Mouse (Mus musculus) telencephalon, adult 2 months (tissue): ENCODE measurements at regions not wholly inside any gene's neighbourhood (a gene's known extent, or its start where the extent isn't known, plus 50 kb on each side); places are given as distances from the start of the nearest gene placed in this dataset.
"Not testable (repeated sequence)": the region's sequence is repeated elsewhere in the genome, so short reads cannot be mapped to it uniquely, and the experiment has no call there.

Experiments used
- DNase-seq: peaks from one replicate; pipeline ENCODE4 v3.0.0-alpha.2; 2011; ENCODE audit warnings: low read depth, low spot score

DNA sequence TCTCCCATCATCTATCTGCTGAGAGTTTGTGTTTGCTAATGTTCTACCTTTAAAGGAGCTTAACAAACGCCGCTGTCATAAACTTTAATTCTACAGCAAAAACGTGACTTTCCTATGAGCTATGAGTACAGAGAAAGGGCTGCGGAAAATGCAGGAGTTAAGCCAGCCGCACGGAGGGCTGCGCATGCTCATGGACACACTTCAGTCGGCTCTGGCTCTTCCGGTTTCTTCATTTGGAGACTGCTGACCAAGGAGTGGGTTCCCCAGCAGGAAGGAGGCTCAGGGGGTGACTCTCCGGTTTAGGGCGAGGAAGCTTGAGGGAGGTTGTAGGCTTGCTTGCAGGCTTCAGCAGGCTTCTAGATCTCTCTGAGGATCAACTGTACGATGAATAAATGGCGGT lies 59.3 kb downstream of the Sox2 start:
- DNase-seq: no peak

DNA sequence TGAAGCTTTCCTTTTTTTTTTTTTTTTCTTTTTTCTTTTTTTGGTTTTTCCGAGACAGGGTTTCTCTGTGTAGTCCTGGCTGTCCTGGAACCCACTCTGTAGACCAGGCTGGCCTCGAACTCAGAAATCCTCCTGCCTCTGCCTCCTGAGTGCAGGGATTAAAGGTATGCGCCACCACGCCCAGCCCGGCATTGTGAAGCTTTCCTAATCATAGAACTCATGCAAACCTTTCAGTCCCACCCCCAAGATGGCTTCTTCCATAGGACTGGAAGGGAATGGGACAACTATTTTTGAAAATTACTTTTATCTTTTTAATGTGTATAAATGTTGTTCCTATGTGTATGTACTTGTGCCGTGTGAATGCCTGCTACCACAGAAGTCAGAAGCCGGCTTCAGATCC lies 61.9 kb downstream of the Sox2 start:
- not testable (repeated sequence) for DNase-seq

DNA sequence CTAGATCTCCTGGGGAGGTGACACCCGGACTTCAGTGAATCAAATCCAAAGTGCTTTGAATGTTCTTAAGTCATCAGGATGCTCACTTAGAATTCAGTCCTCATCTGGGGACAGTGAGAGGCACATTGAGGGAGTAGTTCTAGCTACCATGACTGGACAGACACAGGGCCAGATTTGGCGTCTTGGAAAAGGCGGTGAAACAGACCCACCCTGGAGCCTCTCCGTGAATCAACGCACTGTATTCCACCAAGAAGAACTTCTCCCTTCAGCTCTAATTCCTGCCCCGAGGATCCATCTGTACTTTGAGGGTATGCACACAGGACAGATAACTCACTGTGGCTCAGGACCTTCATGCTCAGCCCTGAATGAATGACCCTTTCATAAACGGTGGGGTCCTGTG lies 72.3 kb downstream of the Sox2 start:
- DNase-seq: no peak

DNA sequence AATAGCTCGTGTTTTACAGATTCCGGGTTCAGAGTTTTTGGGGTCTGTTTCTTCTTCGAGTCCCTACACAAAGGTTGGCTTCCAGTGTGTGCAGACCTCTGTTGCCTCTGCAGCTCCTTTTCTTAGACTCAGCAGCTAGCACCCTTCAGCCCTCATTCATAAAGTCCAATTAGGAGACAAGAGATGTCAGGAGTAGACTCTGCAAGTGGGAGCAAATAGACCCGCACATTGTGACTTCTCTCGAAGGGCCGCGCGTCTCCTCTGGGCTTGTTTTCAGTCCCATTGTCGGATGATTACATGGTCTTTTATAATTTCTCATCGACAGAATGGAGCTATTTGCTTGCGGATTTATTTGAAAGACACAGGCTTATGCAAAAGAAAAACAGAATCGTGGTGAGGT lies 76.8 kb downstream of the Sox2 start:
- no peak for DNase-seq

DNA sequence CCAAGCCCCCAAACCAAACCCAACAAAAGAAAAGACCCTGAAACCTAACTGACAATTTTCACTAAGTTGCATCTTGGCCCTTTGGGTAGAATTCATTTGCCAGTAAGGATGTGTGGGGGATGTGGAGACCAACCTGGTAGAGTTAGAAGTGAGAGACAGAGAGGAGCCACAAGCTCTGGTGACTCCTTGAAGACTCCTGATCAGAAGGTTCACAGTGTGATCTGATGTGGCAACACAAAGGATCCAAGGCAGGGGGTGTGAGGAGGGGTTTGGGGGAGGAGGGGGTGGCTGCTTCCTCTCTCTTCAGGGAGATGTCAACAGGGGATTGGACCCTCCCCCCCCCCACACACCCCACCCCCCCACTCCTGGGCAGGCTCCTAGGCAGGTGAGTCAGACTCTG lies 78.1 kb downstream of the Sox2 start:
- DNase-seq: no peak

DNA sequence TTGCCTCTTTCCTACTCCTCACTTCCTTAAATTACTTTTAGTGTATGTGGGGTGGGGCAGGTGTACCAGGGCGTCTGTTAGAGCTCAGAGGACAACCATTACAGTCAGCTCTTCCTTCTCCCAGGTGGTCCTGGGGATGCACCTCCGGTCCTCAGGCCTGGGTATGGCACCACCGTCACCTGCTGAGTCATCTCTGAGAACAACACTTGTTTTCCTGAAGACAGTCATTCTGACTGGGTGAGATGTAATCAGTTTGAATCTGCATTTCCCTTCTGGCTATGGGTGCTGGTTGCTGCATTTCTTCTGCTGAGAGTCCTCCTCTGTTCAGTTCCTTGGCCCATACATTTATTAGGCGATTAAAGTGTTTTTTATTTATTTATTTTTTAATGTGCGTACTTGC lies 84.8 kb downstream of the Sox2 start:
- DNase-seq: no peak

DNA sequence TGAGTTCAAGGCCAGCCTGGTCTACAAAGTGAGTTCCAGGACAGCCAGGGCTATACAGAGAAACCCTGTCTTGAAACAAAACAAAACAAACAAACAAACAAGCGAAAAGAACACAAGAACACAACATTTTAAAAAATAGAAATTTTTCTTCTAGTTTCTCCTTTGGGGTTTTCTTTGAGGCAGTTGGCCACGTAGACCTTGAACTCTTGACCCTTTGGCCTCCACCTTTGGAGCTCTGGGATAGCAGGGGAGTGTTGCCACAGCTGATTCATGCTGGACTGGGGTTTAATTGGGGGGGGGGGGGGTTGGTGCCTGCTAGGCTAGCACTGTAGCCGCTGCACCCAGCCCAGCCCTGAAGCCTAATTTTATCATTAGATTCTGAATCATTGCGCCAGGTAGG lies 87.8 kb downstream of the Sox2 start:
- DNase-seq: no peak

DNA sequence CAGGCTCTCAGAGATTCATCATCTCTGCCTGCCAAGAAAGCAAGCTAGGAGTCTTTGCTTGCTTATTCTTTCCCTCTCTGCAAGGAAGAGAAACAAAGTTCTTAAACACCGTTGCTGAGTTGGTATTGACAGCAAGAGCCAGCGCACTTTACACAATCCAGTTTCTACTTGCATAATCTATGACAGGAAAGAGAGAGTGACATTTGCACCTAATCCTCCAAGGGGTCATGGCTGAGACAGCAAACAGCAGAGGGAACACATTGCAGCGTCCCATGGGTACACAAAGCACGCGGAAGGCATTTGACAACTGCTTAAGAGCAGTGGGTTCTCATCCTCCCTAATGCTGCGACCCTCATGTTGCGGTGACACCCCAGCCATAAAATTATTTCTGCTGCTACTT lies 88.7 kb downstream of the Sox2 start:
- no peak for DNase-seq

DNA sequence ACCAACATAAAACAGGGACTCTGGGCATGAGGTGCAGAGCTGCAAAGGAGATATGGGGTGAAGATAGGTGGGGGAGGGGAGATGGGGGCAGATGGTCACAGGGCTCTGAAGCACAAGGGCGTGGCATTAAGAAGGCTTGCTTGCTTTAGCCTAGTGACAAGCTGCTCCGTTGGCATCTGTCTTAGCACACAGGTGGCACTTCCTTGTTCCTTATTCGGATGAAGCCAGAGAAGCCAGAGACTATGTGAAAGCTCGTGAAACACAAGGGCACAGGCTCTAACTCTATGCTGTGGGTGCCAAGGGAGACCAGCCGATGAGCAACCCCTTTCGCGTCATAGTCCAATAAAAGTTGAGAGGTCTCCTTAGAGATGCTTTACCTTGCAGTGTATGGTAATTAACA lies 89.5 kb downstream of the Sox2 start:
- DNase-seq: no peak

DNA sequence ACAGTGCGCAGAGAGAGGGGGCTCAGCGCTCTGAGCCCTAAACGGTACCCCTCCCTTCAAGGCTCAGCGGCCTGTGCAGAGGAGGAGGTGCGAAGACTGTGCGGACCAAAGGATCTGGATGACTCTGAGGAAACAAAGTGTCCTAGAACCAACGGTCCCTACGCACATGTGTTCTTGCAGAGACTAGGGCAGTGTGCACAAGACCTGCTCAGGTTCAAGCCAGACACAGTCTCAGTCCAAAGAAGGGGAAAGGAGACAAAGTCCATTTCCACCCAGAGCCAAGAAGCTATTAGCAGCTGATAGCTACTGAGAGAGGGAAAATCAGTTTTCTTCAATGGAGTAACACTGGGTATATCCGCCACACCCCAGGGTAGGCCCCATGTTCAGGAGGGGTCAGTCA lies 89.9 kb downstream of the Sox2 start:
- DNase-seq: no peak

DNA sequence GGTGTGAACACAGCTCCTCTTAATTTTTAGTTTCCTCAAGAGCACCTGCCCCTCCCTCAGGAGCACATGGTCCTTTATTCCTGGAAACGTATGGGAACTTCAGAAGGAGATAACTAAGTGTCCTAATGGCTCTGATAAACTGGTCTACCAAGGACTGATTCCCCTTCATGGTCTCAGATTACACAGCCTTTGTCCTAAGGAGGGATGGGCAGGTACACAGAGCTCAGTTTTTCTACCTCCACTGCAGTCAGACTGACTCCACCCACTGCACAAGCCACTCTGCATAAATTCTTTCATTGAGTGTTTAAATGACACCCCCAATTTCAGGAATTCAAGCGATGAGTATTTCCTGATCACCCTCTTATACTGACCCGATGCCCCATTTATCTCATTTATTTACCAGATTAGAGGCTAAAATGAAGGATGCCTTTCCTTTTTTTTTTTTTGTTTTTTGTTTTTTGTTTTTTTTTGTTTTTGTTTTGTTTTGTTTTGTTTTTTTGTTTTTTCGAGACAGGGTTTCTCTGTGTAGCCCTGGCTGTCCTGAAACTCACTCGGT lies 95.1 kb downstream of the Sox2 start:
- DNase-seq: no peak

DNA sequence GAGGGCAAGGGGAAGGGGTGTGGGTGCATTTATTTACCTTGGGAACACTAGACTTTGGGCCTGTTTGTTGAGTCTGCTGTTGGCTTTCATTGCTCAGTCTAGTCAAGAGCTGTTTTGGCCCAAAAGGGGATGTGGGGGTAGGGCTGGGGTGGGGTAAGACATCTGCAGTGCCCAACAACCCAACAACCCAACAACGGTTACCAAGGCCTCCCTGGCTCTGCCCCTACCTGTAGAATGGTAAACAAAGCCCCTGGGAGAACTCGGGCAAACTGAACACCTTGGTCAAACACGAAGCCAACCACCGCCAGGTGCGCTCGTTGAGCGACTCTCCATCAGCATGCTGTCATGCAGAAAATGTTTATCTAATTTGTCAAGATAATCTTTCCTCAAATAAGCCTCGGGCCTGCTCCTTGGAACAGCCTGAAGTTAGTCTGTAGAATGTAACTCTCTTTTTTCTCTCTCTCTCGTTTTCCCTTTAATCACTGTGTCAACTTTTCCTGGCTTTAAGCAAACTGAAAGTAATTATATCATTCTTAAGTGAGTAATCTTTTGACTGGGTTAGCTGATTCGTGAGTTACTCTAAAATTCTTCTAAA lies 97.4 kb downstream of the Sox2 start:
- DNase-seq: no peak

DNA sequence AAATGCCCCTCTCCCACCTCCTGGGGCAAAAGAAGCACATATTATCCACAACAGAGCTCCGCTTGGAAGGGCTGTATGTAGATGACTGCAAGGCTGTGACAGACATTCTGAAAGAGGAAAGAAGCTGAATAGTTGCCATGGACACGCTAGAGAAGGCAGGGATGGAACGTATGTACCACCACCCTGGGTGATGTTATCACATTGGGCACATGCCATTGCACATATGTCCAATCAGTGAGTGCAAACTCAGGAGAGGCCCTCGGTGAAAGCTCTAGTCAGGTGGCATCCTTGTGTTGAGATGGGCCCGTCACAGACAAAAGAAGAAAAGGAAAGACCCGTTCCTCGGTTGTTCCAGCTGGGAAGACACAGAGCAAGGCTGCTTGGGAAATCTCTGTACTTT lies 99.8 kb downstream of the Sox2 start:
- no peak for DNase-seq

DNA sequence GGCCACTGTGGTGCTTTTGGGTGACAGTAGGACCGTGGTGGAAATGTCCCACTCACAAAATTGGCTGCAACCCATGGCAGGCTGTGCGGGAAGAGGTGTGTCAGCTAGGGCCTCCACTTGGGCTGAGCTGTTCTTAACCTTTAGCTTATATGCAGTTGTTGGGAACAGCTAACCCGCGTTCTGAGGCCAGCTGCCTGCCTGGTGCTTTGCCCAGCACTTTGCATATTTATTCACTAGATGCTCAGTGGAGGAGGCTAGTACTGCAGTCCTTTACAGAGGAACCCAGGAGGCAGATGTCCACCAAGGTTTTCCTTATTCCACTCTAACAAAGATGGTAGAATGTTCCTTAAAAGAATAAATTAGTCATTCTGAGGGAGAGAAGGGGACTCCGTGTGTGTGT lies 101.3 kb downstream of the Sox2 start:
- DNase-seq: no peak

DNA sequence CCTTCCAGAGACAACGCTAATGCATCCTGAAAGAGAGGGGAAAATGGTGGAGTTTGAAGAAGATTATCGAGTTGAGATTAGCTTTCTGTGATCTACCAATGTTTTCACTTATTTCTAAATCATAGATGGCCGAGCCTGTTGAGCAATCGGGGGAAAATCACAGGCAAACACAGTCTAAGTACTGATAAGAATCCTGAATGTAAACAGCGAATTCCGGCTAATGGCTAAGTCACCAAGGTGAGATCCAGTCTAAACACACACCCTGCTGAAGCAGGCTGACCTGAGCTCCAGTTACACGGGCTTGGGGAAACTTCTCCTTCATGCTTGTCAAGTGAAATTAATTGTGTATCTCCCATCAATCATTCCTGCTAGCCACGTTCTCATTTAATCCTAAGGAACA lies 103.4 kb downstream of the Sox2 start:
- no peak for DNase-seq

DNA sequence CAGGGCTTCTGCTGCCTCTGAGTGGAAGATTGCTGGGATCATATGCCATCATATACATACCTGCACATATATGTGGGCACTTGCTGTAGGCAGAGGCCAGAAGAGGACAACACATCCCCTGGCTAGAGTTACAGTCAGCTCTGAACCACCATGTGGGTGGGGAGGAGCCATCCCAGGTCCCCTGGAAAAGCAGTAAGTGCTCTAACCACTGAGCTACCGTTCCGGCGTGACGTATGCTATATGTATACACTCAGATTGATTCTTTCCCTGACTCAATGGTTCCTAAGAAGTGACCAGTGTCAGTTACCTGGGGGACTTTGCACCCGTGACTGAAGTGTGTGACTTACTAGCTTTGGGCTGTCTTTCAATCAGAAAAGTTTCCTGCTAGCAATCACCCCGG lies 104.6 kb downstream of the Sox2 start:
- no peak for DNase-seq

DNA sequence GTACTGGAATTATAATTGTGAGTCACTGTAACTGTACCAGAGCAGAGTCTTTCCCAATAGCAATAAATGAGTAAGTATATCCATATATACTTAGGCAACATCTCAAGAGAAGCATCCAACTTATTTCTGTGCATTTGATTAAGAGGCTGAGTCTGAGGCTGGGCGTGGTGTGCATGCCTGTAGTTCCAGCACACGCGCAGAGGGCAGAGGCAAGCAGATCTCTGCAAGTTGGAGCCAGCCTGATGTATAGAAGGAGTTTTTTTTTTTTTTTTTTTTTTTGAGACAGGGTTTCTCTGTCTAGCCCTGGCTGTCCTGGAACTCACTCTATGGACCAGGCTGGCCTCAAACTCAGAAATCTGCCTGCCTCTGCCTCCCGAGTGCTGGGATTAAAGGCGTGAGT lies 105.1 kb downstream of the Sox2 start:
- DNase-seq: not testable (repeated sequence)

DNA sequence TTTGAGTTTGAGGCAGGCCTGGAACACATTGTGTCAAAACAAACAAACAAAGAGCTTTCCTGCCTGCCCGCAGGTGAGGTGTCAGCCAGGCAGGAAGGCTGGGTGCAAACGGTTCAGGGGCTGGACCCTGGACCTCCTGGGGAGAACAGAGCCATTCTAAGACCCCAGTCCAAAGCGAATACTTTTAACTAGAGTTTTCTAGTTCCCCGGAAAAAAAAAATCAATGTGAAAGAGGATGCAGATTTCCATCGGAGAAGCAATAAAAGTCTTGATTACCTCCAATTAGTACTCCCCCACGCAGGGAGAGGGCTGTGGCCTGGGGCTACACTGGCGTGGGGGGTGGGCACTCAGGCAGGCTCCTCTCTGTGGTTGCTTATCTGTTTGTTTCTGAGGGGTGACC lies 106.4 kb downstream of the Sox2 start:
- DNase-seq: no peak

DNA sequence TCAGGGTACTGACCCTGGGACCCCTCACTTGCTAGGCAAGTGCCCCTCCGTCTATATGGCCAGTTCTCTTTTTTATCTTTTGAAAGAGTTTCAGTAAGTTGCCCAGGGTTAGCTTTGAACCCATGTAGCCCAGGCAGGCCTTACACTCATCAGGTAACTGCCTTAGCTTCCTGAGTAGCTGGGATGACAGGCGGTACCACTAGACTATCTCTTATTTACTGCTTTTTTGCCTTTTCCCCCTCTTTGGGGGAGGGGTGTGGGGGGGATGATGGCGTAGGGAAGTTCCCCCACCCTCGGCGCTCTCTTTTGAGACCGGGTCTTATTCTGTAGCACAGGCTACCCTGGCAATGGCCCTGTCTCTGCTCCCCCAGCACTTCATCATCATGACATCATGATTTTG lies 106.9 kb downstream of the Sox2 start:
- no peak for DNase-seq

DNA sequence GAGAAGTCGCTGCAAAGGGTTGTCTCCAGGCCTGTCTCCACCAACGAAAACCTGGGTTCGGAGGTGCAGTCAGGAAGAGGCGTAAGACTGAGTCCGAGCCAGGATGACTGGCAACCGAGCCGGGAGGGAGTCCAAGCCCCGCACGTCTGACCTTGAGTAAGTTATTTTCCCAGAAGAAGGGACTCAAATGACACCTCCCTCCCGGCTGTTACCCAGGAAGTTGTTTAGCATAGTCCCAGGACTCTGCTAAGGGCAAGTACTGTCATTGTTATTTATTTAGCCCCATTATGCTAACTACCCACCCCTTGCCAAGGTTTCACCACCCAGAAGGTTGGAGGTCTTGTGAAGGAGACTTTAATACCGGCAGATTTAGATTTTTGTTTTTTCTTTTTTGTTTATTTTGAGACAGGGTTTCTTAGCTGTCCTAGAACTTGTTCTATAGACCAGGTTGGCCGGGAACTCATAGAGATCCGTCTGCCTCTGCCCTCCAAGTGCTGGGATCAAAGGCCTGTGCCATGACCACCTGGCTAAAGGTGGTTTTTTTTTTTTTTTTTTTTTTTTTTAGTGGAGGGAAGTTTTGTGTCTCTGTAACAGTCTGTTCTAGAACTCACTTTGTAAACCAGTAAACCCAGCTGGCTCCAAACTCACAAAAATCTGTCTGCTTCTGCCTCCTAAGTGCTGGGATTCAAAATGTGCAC lies 107.8 kb downstream of the Sox2 start:
- no peak for DNase-seq

DNA sequence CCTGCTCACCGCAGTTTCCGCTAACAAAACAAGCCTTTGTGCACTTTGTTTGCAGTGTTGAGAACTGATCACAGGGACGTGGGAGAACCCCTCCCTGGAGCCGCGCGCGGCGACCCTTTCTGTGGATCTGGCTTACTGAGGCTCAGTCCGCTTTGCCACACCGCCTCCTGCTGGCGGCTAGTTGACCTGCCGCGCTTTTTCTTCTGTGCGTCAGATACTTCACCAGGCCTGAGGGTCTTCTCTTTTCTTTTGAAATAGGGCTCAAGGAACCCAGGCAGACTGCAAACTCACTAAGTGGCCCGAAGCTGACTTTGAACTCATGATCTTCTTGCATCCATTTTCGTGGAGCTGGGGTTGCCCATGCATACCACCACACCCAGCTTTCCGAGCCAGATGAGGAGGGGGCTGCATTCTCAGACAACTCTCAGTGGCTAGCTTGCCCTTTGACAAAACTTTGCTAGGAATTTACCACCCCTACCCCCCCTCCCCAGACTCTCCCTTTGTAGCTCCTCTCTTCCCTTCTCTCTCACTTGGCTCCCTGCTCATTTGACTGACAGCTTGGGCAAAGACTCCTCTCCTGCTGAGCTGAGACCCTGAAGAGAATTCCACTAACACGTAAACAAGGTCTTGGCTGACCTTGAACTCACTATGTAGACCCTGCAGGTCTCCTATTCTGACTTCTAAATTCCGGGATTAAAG lies 109.9 kb downstream of the Sox2 start:
- no peak for DNase-seq

DNA sequence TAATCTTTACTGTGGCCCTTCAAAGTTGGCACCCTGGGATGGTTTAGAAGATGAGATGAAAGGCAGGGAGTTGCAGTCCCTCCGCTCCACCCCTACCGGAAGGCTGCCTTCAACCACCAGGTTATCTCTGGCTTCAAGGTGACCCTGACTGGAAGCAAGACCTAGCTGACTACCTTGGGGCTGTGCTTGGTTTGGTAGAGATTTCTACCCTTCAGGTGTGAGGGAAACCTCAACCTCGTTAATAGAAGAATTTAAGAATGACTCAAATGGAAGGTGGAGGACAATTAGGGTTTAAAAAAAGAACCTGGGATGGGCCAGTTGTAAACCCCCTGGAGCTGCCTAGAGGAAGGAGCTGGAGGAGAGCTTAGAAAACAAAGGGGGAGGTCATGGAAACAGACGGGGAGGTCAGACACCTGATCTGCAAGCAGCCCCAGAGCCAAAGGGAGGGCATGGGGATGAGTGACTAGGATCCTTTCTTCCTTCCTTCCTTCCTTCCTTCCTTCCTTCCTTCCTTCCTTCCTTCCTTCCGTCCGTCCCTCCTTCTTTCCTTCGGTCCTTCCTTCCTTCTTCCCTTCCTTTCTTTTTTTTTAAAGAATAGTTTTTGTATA lies 111.1 kb downstream of the Sox2 start:
- no peak for DNase-seq

DNA sequence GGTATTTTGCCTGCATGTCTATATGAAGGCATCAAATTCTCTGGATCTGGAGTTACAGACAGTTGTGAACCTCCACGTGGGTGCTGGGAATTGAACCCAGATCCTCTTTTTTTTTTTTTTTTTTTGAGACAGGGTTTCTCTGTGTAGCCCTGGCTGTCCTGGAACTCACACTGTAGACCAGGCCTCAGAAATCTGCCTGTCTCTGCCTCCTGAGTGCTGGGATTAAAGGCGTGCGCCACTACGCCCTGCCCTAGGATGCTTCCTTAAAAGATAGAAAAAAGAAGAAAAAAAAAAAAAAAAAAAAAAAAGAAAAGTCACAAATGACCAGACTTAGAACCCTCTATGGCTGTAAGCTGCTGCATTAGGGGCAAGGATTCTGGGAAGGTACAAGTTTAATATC lies 111.6 kb downstream of the Sox2 start:
- no peak for DNase-seq
